Comparison of ENCODE assay signal across 7 mouse cellular contexts in the genomic region with DNA sequence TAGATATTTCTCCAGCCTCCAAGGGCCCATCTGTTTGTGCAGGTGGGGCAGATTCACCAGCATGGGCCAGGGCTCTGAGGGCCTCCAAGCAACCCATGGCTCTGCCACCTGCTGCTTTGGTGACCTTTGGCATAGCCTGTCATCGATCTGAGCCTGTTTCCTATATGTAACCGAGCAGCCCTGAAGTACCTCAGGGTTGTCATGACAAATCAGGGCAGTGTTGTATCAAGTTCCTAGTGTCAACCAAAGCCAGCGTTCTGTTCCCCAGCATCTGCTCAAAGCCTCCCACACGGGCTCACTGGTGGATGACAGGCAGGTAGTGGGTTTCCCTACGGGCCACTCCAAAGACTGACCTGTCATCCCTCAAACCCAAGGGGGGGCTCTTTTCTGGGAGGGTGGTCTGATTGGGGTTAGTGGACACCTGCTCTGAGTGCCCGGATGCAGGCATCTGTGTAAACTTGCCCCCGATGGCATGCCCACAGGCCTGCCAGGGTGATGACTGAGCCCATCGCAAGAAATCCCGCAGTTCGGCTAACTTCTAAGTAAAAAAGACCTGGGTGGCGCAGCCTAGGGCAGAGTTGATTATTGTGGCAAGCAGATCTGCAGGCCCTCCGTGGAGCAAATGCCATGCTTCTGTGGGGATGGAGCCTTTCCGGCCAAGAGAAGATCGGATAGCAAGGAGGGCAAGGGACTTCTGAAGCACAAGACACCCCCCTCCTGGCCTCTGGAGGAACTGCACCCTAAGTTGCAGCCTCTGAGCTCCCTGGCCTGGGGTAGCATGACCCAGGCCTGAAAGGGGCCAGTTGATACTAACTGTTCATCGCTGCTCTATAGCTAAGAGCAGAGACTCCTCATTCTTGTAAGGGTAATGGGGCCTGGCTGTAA. TPM values are rescaled to one million over a fixed set of nuclear protein-coding genes. Genes with fewer than 3 reads are reported as not detected.
DNase-seq lines count a peak whose midpoint lies in the region; ATAC-seq and TF ChIP-seq lines count a peak whose summit lies in the region.

No protein-coding gene starts in this region.

- H3K4me2 ChIP-seq in intestine, postnatal 0 days (replicated peaks; ENCODE audit: low read depth), result no peak overlapping the region
- H3K4me2 ChIP-seq in midbrain, embryonic 13.5 days (replicated peaks), result no peak overlapping the region

- H3K27me3 ChIP-seq in intestine, postnatal 0 days (replicated peaks; ENCODE audit: control insufficient read depth, insufficient read depth, low read length), result no peaks in the 10 kb centered on the region
- H3K27me3 ChIP-seq in midbrain, embryonic 13.5 days, result no peaks in the 10 kb centered on the region

- H3K36me3 ChIP-seq in intestine, postnatal 0 days (ENCODE audit: control insufficient read depth, insufficient read depth), result no peaks in the 10 kb centered on the region
- no peaks in the 10 kb centered on the region for H3K36me3 ChIP-seq in midbrain, embryonic 13.5 days

- H3K4me3 ChIP-seq in gastrocnemius, adult 2 months, result no peak overlapping the region
- no peak overlapping the region for H3K4me3 ChIP-seq in intestine, postnatal 0 days (ENCODE audit: low read depth, low read length)
- no peak overlapping the region for H3K4me3 ChIP-seq in midbrain, embryonic 13.5 days (replicated peaks)

- H3K27ac ChIP-seq in gastrocnemius, adult 2 months, result no peak overlapping the region
- no peak overlapping the region for H3K27ac ChIP-seq in intestine, postnatal 0 days (ENCODE audit: low read depth, low read length)
- H3K27ac ChIP-seq in midbrain, embryonic 13.5 days, result no peak overlapping the region

- DNase-seq in adrenal gland, adult 8-10 months, result peak; percentile 52
- peak; percentile 79 for DNase-seq in gastrocnemius, adult 2 months
- DNase-seq in left cerebral cortex, postnatal 25 days (ENCODE audit: low spot score in 2 of 2), result peak; percentile 62 to 69
- peak; percentile 8 to 17 for DNase-seq in spleen, postnatal 36 days (ENCODE audit: low spot score in 2 of 2)

- H3K9me3 ChIP-seq in intestine, postnatal 0 days (ENCODE audit: control insufficient read depth), result no peaks in the 10 kb centered on the region
- H3K9me3 ChIP-seq in midbrain, embryonic 13.5 days, result no peaks in the 10 kb centered on the region

- WGBS in intestine, postnatal 0 days, result 50% methylated on average over 15 of the region's 15 CpGs
- 43% methylated on average over 15 of the region's 15 CpGs for WGBS in midbrain, embryonic 13.5 days

- peak; percentile 90 for ATAC-seq in common myeloid progenitor, adult 5-6 weeks (replicated peaks; ENCODE audit: low read depth, poor library complexity, severe bottlenecking)
- ATAC-seq in intestine, postnatal 0 days, result peak; percentile 56
- ATAC-seq in midbrain, embryonic 13.5 days, result peak; percentile 77

- TF ChIP-seq CTCF in gastrocnemius, adult 2 months (IDR thresholded peaks at IDR 0.05), result peak; percentile 91
- peak; percentile 96 for TF ChIP-seq CTCF in intestine, postnatal 0 days (IDR thresholded peaks at IDR 0.05; ENCODE audit: low read depth)

- H3K9ac ChIP-seq in intestine, postnatal 0 days (ENCODE audit: low read depth, low read length), result no peak overlapping the region
- H3K9ac ChIP-seq in midbrain, embryonic 13.5 days (replicated peaks), result no peak overlapping the region

- no peaks in the 10 kb centered on the region for H3K4me1 ChIP-seq in intestine, postnatal 0 days (replicated peaks; ENCODE audit: control insufficient read depth, insufficient read depth, low read length)
- H3K4me1 ChIP-seq in midbrain, embryonic 13.5 days (replicated peaks), result no peaks in the 10 kb centered on the region; the same call in 1 of the 2 replicates

- intact Hi-C loops in gastrocnemius, adult 2 months (cut with DNase I), result loop anchor here (2.0 kb wide), 1 partner anchor 744 kb away; no protein-coding TSS in a partner anchor
- intact Hi-C loops in left cerebral cortex, postnatal 25 days (cut with DNase I), result loop anchor here (1.0 to 2.0 kb wide), 2 partner anchors 268 to 743 kb away; no protein-coding TSS in a partner anchor

RNA-seq across cellular contexts. Expression of a gene that starts 48.7 kb away (rescaled TPM):
- not detected for total RNA-seq in adrenal gland, adult 8-10 months (2022)
- not detected in 2 replicates for total RNA-seq in common myeloid progenitor, adult 5-6 weeks (2017)
- not detected for total RNA-seq in gastrocnemius, adult 2 months (2021)
- polyA plus RNA-seq in intestine, postnatal 0 days (2015; fragmentation: Nextera tagmentation; extraction: Ambion mirVana), result not detected in 2 replicates
- not detected for total RNA-seq in left cerebral cortex, postnatal 25 days (2021)
- polyA plus RNA-seq in midbrain, embryonic 13.5 days (2015; fragmentation: Nextera tagmentation; extraction: Ambion mirVana), result not detected in 2 replicates

Comparison
In these comparisons a context has a peak if more than half of its experiments do, and no peak if none do; other contexts are left out.
1. DNase-seq: peak in every context shown above with its lines; median percentile 79 in gastrocnemius, adult 2 months; 66 in left cerebral cortex, postnatal 25 days; 52 in adrenal gland, adult 8-10 months; 12 in spleen, postnatal 36 days.